ENCODE assay signal across 8 mouse cellular contexts in genomic region chr17:5698447-5699096, GRCm38 (mm10).
DNase-seq lines count a peak whose midpoint lies in the region; ATAC-seq lines count a peak whose summit lies in the region.

No protein-coding gene starts in this region.

- H3K9me3 ChIP-seq in heart, embryonic 10.5 days, result no peaks in the 10 kb centered on the region
- H3K9me3 ChIP-seq in kidney, embryonic 14.5 days (ENCODE audit: control insufficient read depth, low read length), result no peaks in the 10 kb centered on the region
- no peaks in the 10 kb centered on the region for H3K9me3 ChIP-seq in stomach, embryonic 15.5 days

- H3K4me3 ChIP-seq in heart, embryonic 10.5 days, result no peak overlapping the region
- no peak overlapping the region for H3K4me3 ChIP-seq in kidney, embryonic 14.5 days (ENCODE audit: low read length)
- no peak overlapping the region for H3K4me3 ChIP-seq in stomach, embryonic 15.5 days (replicated peaks)

- no peaks in the 10 kb centered on the region for H3K4me1 ChIP-seq in heart, embryonic 10.5 days
- peaks cover 5% of the 10 kb centered on the region; the same call in 1 of the 2 replicates for H3K4me1 ChIP-seq in kidney, embryonic 14.5 days (ENCODE audit: control insufficient read depth, insufficient read depth, low read length)
- 0 out of 2 replicates have a peak, but pooled peaks cover 5% of the 10 kb centered on the region for H3K4me1 ChIP-seq in stomach, embryonic 15.5 days

- intact Hi-C loops in heart, postnatal 10 days (cut with DNase I), result no loop called here

- H3K4me2 ChIP-seq in kidney, embryonic 14.5 days (replicated peaks; ENCODE audit: low read depth, low read length), result no peak overlapping the region
- no peak overlapping the region for H3K4me2 ChIP-seq in stomach, embryonic 15.5 days

- H3K9ac ChIP-seq in kidney, embryonic 14.5 days (ENCODE audit: low read depth, low read length), result no peak overlapping the region
- H3K9ac ChIP-seq in stomach, embryonic 15.5 days, result no peak overlapping the region

- WGBS in heart, embryonic 10.5 days, result 68% methylated on average over 7 of the region's 7 CpGs
- WGBS in kidney, embryonic 14.5 days, result 47% methylated on average over 7 of the region's 7 CpGs
- 44% methylated on average over 7 of the region's 7 CpGs for WGBS in stomach, embryonic 15.5 days

- peak; percentile 44 to 60 for DNase-seq in heart, postnatal 10 days
- DNase-seq in heart, embryonic 10.5 days (ENCODE audit: low spot score), result no peak
- peak; percentile 15 for DNase-seq in ovary, postnatal 36 days (ENCODE audit: low spot score)
- DNase-seq in ovary, adult 18-20 months (ENCODE audit: low spot score), result no peak
- no peak for DNase-seq in cerebellum, adult 9-10 months

- no peaks in the 10 kb centered on the region for H3K36me3 ChIP-seq in heart, embryonic 10.5 days
- H3K36me3 ChIP-seq in kidney, embryonic 14.5 days (ENCODE audit: control insufficient read depth, insufficient read depth, low read length), result no peaks in the 10 kb centered on the region
- H3K36me3 ChIP-seq in stomach, embryonic 15.5 days, result no peaks in the 10 kb centered on the region

- peak; percentile 83 for ATAC-seq in kidney, embryonic 14.5 days (ENCODE audit: low FRiP score, low TSS enrichment)
- peak; percentile 61; the same call in 1 of the 2 replicates for ATAC-seq in stomach, embryonic 15.5 days (ENCODE audit: insufficient read depth, low FRiP score, low read depth)
- ATAC-seq in granulocyte monocyte progenitor cell, adult 5-6 weeks (replicated peaks; ENCODE audit: poor library complexity, severe bottlenecking), result no peak

- H3K27ac ChIP-seq in heart, embryonic 10.5 days, result no peak overlapping the region
- H3K27ac ChIP-seq in kidney, embryonic 14.5 days (ENCODE audit: low read depth, low read length), result 0 out of 2 replicates have a peak overlapping the region, but pooled peaks have one; percentile 11
- peak overlapping the region; percentile 44; the same call in 1 of the 2 replicates for H3K27ac ChIP-seq in stomach, embryonic 15.5 days

- peaks cover 6% of the 10 kb centered on the region; the same call in 1 of the 2 replicates for H3K27me3 ChIP-seq in heart, embryonic 10.5 days (ENCODE audit: insufficient read depth, poor library complexity, severe bottlenecking)
- no peaks in the 10 kb centered on the region for H3K27me3 ChIP-seq in kidney, embryonic 14.5 days (ENCODE audit: control insufficient read depth, insufficient read depth, low read length)
- no peaks in the 10 kb centered on the region for H3K27me3 ChIP-seq in stomach, embryonic 15.5 days (replicated peaks)

Comparison
In these comparisons a context has a peak if more than half of its experiments do, and no peak if none do; other contexts are left out.
1. DNase-seq: peak in heart, postnatal 10 days (2 of 2) and ovary, postnatal 36 days (single experiment); none in heart, embryonic 10.5 days (single experiment), ovary, adult 18-20 months (single experiment) and cerebellum, adult 9-10 months (single experiment).